Mouse (Mus musculus): ENCODE data around the gene Hnrnpul1. TPM values are rescaled to one million over a fixed set of nuclear protein-coding genes. Genes with fewer than 3 reads are reported as not detected.
"Not testable (repeated sequence)": the region's sequence is repeated elsewhere in the genome, so short reads cannot be mapped to it uniquely, and the experiment has no call there.

The Hnrnpul1 gene
- polyA plus RNA-seq, 1 experiment from 2014 or later: 38.8 TPM

DNA sequence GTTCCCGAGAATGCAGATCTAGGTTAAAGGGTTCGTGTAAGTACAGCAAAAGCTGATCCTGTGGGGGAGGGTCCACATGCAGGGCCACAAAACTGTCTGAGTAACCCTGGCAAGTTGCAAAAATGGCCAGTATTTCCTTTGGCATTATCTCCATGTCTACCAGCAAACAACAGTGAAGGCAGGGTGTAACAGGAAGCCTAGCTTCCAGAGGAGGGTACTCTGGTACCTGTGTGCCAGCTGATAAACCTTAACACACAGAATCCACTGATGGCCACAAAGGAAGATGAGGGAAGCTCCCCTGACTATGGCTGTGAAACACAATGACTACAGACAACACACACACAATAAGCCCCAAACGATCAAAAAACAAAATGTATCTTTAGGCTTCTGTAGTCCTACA, 16.3 kb downstream of the Hnrnpul1 start:
- H3K4me3 ChIP-seq: no peak overlapping the region
- H3K9me3 ChIP-seq: no peaks in the 10 kb centered on the region
- H3K9ac ChIP-seq: no peak overlapping the region
- H3K4me2 ChIP-seq: no peak overlapping the region
- no peaks in the 10 kb centered on the region for H3K4me1 ChIP-seq
- 79% methylated on average over 3 of the region's 3 CpGs for WGBS
- no peak for ATAC-seq (ENCODE audit: extremely low read depth, insufficient number of reproducible peaks, low FRiP score, low TSS enrichment)
- H3K36me3 ChIP-seq: peaks cover 100% of the 10 kb centered on the region
- no peaks in the 10 kb centered on the region for H3K27me3 ChIP-seq (replicated peaks)
- H3K27ac ChIP-seq (replicated peaks): no peak overlapping the region

DNA sequence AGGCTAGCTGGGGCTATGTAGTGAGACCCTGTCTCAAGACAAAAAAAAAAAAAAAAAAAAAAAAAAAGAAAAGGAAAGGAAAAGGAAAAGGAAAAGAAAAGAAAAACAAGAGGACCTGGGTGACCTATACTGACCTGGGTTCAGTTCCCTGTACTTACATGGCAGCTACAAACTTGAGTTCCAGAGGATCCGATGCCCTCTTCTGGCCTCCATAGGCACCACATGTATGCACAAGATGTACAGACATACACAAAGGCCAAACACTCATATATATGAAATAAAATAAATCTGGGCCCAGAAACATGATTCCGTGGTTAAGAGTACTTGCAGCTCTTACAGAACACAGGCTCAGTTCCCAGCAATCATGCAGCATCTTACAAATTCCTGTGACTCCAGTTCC, 17.6 kb downstream of the Hnrnpul1 start:
- no peak for ATAC-seq (ENCODE audit: extremely low read depth, insufficient number of reproducible peaks, low FRiP score, low TSS enrichment)
- no peaks in the 10 kb centered on the region for H3K4me1 ChIP-seq
- H3K9me3 ChIP-seq: no peaks in the 10 kb centered on the region
- no peak overlapping the region for H3K27ac ChIP-seq (replicated peaks)
- 96% methylated on average over 2 of the region's 2 CpGs for WGBS
- no peak overlapping the region for H3K9ac ChIP-seq
- H3K36me3 ChIP-seq: peaks cover 100% of the 10 kb centered on the region
- H3K4me3 ChIP-seq: no peak overlapping the region
- H3K4me2 ChIP-seq: no peak overlapping the region
- H3K27me3 ChIP-seq (replicated peaks): no peaks in the 10 kb centered on the region

GRCm38 (mm10) chr7:25734991-25735390, 19.6 kb downstream of the Hnrnpul1 start:
- H3K27me3 ChIP-seq (replicated peaks): no peaks in the 10 kb centered on the region
- peaks cover 4% of the 10 kb centered on the region; the same call in 1 of the 2 replicates for H3K4me1 ChIP-seq
- H3K9me3 ChIP-seq: no peaks in the 10 kb centered on the region
- H3K36me3 ChIP-seq: peaks cover 100% of the 10 kb centered on the region
- no peak overlapping the region for H3K4me3 ChIP-seq
- H3K27ac ChIP-seq (replicated peaks): no peak overlapping the region
- no peak for ATAC-seq (ENCODE audit: extremely low read depth, insufficient number of reproducible peaks, low FRiP score, low TSS enrichment)
- H3K4me2 ChIP-seq: no peak overlapping the region
- WGBS: 27% methylated on average over 4 of the region's 4 CpGs
- H3K9ac ChIP-seq: no peak overlapping the region

GRCm38 (mm10) chr7:25731294-25732055, 23.1 kb downstream of the Hnrnpul1 start:
- Histone ChIP-seq H3K4me1 (peaks cover 4% of the 10 kb centered on the region; the same call in 1 of the 2 replicates), H3K4me3 (no peak overlapping the region), H3K27ac (replicated peaks) (no peak overlapping the region; the same call in 1 of the 2 replicates), H3K36me3 (peaks cover 99% of the 10 kb centered on the region), H3K9me3 (no peaks in the 10 kb centered on the region), H3K4me2 (no peak overlapping the region), H3K27me3 (replicated peaks) (no peaks in the 10 kb centered on the region), H3K9ac (no peak overlapping the region)
- 77% methylated on average over 8 of the region's 8 CpGs for WGBS
- no peak for ATAC-seq (ENCODE audit: extremely low read depth, insufficient number of reproducible peaks, low FRiP score, low TSS enrichment)

- H3K4me3 ChIP-seq: no peak overlapping the region
- H3K4me2 ChIP-seq: no peak overlapping the region
- no peak overlapping the region for H3K9ac ChIP-seq
- no peak overlapping the region for H3K27ac ChIP-seq (replicated peaks)
- H3K9me3 ChIP-seq: no peaks in the 10 kb centered on the region
- peaks cover 99% of the 10 kb centered on the region for H3K36me3 ChIP-seq
- no peak for ATAC-seq (ENCODE audit: extremely low read depth, insufficient number of reproducible peaks, low FRiP score, low TSS enrichment)
- no peaks in the 10 kb centered on the region for H3K27me3 ChIP-seq (replicated peaks)
- H3K4me1 ChIP-seq: peaks cover 4% of the 10 kb centered on the region; the same call in 1 of the 2 replicates
- 94% methylated on average over 2 of the region's 2 CpGs for whole genome bisulfite sequencing
Observed at GRCm38 (mm10) chr7:25729862-25730261, 24.7 kb downstream of the Hnrnpul1 start.

DNA sequence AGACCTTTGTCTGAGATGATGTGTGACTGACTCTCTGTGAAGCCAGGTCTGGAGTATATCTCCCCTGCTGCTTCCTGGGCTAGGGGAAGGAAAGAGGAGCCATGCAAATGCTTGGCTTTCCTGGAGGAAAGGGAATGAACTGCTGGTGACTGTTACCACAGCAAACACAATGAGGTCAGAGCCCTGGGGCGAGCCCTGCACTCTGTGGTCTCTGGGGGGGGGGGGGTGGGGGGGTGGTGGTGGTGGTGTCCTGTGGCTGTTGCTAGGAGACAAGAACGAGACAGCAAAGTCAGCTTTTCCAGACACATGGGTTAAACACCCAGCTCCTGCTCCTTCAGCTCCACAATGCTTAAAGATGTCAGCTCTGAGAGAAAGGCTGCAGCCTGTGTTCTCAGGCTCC, 25.2 kb downstream of the Hnrnpul1 start:
- H3K4me1 ChIP-seq: peaks cover 4% of the 10 kb centered on the region; the same call in 1 of the 2 replicates
- no peak for ATAC-seq (ENCODE audit: extremely low read depth, insufficient number of reproducible peaks, low FRiP score, low TSS enrichment)
- peaks cover 99% of the 10 kb centered on the region for H3K36me3 ChIP-seq
- no peaks in the 10 kb centered on the region for H3K9me3 ChIP-seq
- H3K9ac ChIP-seq: no peak overlapping the region
- H3K27me3 ChIP-seq (replicated peaks): no peaks in the 10 kb centered on the region
- no peak overlapping the region for H3K4me3 ChIP-seq
- no peak overlapping the region for H3K27ac ChIP-seq (replicated peaks)
- WGBS: 39% methylated on average over 2 of the region's 2 CpGs
- no peak overlapping the region for H3K4me2 ChIP-seq

DNA sequence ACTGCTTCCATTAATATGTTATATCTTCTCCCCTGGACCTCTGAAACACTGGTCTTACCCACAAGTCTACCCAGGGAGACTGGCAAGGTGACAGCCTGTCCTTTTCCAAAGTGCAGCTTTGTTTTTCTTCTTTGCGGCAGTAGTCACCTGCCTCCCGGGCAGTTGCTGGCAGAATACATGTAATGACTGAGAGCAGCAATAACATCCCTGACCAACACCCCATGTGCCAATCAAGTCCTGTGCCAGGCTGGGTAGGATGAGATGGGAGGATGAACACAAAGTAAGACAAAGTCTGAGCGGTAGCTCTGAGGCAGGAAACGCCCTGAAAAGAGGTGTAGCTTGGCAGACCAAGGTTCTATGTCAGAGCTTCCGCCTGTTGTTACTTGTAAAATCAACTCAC, 26.8 kb downstream of the Hnrnpul1 start:
- peaks cover 4% of the 10 kb centered on the region; the same call in 1 of the 2 replicates for H3K4me1 ChIP-seq
- H3K27ac ChIP-seq (replicated peaks): no peak overlapping the region
- H3K27me3 ChIP-seq (replicated peaks): no peaks in the 10 kb centered on the region
- no peak overlapping the region for H3K9ac ChIP-seq
- peaks cover 99% of the 10 kb centered on the region for H3K36me3 ChIP-seq
- no peak for ATAC-seq (ENCODE audit: extremely low read depth, insufficient number of reproducible peaks, low FRiP score, low TSS enrichment)
- H3K9me3 ChIP-seq: no peaks in the 10 kb centered on the region
- WGBS: 93% methylated on average over 5 of the region's 5 CpGs
- H3K4me2 ChIP-seq: no peak overlapping the region
- H3K4me3 ChIP-seq: no peak overlapping the region

DNA sequence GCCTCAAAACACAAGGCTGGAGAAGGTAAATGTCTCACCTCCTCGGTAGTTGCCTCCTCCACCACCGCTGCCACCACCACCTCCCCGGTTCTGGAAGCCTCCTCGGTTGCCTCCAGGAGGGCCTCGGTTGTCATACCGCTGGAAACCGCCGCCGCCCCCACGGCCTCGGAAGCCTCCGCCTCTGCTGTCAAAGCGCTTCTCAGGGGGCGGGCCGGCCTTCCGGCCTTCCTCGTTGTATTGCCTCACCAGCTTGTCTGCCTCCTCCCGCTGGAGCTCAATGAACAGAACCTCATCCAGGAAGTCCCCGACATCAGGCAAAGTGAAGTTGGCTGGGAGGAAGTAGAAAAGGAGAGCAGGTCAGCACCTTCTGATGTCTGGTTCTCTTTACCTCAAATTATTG, 28.7 kb downstream of the Hnrnpul1 start:
- H3K4me3 ChIP-seq: no peak overlapping the region
- no peaks in the 10 kb centered on the region for H3K4me1 ChIP-seq
- no peaks in the 10 kb centered on the region for H3K27me3 ChIP-seq (replicated peaks)
- 75% methylated on average over 19 of the region's 19 CpGs for WGBS
- no peak overlapping the region for H3K4me2 ChIP-seq
- no peak for ATAC-seq (ENCODE audit: extremely low read depth, insufficient number of reproducible peaks, low FRiP score, low TSS enrichment)
- H3K36me3 ChIP-seq: peaks cover 98% of the 10 kb centered on the region
- H3K27ac ChIP-seq (replicated peaks): no peak overlapping the region
- no peak overlapping the region for H3K9ac ChIP-seq
- no peaks in the 10 kb centered on the region for H3K9me3 ChIP-seq

DNA sequence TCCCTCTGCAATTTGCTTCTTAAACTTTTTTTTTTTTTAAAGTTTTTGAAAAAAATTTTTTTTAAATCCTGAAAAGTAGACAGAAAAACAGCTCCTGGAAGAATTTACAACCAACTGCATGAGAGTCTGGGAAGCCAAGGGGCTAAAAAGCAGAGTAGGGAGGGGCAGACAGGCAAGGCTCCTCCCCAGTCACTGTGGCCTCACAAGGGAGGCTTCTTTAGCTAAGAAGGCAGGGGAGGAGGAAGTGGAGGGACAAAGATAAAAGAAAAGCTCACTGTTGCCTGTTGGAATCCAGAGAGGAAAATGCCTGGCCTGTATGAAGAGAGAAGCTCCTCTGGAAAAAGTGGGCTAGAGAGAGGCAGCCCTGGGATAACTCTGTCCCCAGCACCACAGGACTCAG, 32.8 kb downstream of the Hnrnpul1 start:
- H3K4me2 ChIP-seq; H3K9me3 ChIP-seq; ATAC-seq (ENCODE audit: extremely low read depth, insufficient number of reproducible peaks, low FRiP score, low TSS enrichment); H3K4me3 ChIP-seq; H3K9ac ChIP-seq; H3K27me3 ChIP-seq (replicated peaks): not testable (repeated sequence)
- peak overlapping the region; percentile 48 for H3K27ac ChIP-seq (replicated peaks)
- H3K36me3 ChIP-seq: peaks cover 67% of the 10 kb centered on the region
- peaks cover 22% of the 10 kb centered on the region for H3K4me1 ChIP-seq

DNA sequence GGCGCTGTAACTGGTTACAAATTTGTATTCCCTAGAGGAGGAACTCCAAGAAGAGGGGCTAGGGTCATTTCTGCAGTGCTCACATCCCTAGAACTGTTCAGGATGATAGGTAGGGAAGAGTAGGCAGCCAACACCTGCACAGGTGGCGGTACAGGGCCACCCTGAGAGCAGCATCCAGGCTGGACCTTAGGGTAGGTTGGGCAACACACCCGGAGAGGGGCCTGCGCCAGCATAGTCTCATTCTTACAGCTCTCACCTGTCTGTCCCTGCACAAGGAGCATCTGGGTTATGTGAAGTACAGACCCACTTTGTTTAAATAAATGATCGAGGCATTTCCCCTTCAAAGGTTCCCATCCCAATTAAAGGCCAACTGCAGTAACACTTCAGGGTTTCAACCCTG, 33.8 kb downstream of the Hnrnpul1 start:
- WGBS: 89% methylated on average over 5 of the region's 5 CpGs
- no peak overlapping the region for H3K9ac ChIP-seq
- no peaks in the 10 kb centered on the region for H3K9me3 ChIP-seq
- no peak overlapping the region for H3K27ac ChIP-seq (replicated peaks)
- H3K36me3 ChIP-seq: peaks cover 65% of the 10 kb centered on the region
- H3K4me2 ChIP-seq: no peak overlapping the region
- H3K4me3 ChIP-seq: no peak overlapping the region
- peaks cover 22% of the 10 kb centered on the region for H3K4me1 ChIP-seq
- ATAC-seq (ENCODE audit: extremely low read depth, insufficient number of reproducible peaks, low FRiP score, low TSS enrichment): no peak
- no peaks in the 10 kb centered on the region for H3K27me3 ChIP-seq (replicated peaks)

GRCm38 (mm10) chr7:25719761-25720610, 34.6 kb downstream of the Hnrnpul1 start:
- H3K36me3 ChIP-seq: peaks cover 65% of the 10 kb centered on the region

More at GRCm38 (mm10) chr7:25719761-25720610, 34.6 kb downstream of the Hnrnpul1 start:
- Histone ChIP-seq H3K27ac (replicated peaks) (peak overlapping the region; percentile 88; the same call in 1 of the 2 replicates), H3K27me3 (replicated peaks) (no peaks in the 10 kb centered on the region), H3K4me3 (peak overlapping the region; percentile 78), H3K9ac (peak overlapping the region; percentile 88), H3K4me2 (peak overlapping the region; percentile 93), H3K4me1 (peaks cover 22% of the 10 kb centered on the region), H3K9me3 (no peaks in the 10 kb centered on the region)
- ATAC-seq (ENCODE audit: extremely low read depth, insufficient number of reproducible peaks, low FRiP score, low TSS enrichment): no peak
- 56% methylated on average over 10 of the region's 10 CpGs for WGBS
